Mouse (Mus musculus): Measurements from ENCODE around the gene Ssu72.

GRCm38 (mm10) chr4:155774971-155775740 is 70.6 kb downstream of the Ssu72 start:
- peak; percentile 39; the same call in 1 of the 2 replicates for TF ChIP-seq POLR2A (IDR thresholded peaks at IDR 0.05; ENCODE audit: insufficient read depth, low read depth, low read length)
- peak; percentile 95 for TF ChIP-seq EP300 (IDR thresholded peaks at IDR 0.05; ENCODE audit: insufficient read depth, low read depth, low read length)
- no peak for TF ChIP-seq CTCF (IDR thresholded peaks at IDR 0.05)

Measured in heart, adult 2 months (tissue).